Mouse (Mus musculus) lung, postnatal 4 days (tissue): ENCODE results near the gene Cyfip2.
A peak's percentile ranks its signal among the peaks of the same experiment; 100 is the strongest.
"Not testable (repeated sequence)": the region's sequence is repeated elsewhere in the genome, so short reads cannot be mapped to it uniquely, and the experiment has no call there.

ENCODE experiments used
- DNase-seq, 2 experiments: peaks; one replicate each; pipeline ENCODE4 v3.0.0; 2021

The Cyfip2 gene

DNA sequence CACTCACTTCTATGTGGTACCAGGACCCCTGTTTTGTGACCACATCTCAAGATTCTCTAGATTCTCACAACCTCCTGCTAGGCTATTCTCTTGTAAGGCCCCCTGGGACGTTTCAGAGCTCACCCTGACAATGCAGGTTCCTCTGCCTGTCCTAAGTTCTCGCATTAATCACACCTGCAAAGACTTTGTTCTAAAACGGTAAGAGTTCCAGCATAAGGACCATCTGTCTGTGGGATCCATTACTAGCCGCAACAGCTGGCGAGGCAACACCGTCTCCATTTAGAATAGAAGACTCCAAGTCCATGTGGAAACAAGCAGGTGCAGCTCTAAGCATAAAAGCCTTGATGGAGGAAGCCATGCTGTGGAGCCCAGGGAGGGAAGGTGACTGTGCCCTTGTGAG, 82.5 kb downstream of the Cyfip2 start:
- no peak for DNase-seq

DNA sequence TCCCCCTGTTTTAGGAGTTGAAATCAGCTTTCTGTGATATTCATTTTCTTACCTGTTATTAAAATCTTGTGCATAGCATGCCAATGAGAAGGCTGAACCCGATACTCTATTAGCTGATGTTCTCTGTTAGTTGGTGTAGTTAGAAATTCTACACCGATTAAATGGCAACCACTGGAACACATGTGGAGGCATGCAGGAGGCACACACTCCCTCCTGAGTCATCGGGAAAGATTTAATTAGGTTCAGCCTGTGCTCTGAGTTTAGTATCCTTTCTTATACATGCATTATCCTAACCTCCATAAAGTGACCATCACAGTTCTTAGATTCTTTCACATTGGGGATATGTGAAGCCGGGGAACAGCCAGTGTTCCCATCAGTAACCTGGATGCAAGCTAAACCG, 87.3 kb downstream of the Cyfip2 start:
- no peak for DNase-seq

DNA sequence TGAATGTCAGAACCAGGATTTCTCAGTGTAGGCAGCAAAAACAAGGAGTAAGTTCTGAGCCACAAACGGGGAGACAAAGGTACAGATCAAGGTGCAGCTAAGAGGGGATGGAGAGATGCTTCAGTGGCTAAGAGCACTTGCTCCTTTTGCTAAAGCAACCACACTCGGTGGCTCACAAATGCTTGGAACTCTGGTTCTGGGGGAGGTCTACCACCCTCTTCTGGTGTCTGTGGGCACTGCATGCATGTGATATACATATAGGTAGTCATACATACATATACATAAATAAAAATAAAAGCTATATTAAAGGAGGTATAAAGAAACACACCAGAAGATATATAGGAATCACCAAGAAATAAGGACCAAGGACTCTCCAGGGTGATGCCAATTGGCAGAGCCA, 89.1 kb downstream of the Cyfip2 start:
- DNase-seq = no peak

DNA sequence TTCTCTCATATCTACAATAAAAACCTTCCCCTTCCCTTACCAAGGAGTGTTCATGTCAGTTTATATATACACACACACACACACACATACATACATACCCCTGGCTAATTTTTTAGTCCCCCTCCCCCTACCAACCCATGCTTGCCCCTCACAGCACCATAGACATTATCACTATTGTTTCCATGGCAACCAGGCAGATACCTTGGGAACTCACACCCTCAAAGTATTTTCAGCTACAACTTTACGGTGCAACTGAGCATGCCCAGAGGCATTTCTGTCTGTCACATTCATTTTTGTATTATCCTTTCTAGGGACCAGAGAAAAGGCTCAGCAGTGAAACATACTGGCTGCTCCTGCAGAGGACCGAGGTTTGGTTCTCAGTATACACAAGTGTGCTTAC, 92.4 kb downstream of the Cyfip2 start:
- no peak for DNase-seq

DNA sequence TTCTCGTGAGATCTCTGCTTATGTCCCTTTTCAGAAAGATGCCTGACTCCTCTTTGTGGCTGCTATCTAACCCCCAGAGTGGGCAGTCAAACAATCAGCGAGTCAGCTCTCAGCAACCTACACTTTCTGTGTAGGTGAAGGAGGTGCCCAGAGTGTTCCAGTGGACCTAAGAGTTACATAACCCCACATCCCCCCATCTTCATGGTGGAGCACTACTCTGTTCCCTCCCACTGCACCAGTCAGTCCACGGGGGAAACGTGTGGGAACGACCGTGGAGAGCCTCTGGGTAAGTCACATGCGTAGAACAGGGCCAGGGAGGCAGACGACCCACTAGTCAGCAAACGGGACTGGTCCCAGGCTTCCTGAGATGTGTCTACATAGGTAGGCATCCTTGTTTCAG, 93.3 kb downstream of the Cyfip2 start:
- DNase-seq = no peak

DNA sequence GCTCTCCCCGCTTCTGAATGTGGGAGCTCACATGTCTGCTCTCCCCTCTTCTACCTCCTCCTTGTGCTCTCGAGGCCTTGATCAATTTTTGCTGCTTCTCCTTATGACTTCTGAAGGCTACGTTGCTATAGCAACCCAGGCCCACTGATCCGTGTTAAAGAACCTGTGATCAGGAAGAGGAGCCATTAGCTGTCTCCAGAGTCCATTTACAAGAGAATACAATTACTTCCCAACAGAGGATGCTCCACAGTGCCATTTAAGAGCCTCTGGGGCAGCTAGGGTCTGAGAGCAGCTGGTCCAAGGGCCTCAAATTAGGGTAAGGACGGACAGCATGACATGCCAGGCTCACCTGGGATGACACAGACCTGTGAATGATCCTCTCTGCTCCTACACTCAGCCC, 94.1 kb downstream of the Cyfip2 start:
- no peak for DNase-seq

DNA sequence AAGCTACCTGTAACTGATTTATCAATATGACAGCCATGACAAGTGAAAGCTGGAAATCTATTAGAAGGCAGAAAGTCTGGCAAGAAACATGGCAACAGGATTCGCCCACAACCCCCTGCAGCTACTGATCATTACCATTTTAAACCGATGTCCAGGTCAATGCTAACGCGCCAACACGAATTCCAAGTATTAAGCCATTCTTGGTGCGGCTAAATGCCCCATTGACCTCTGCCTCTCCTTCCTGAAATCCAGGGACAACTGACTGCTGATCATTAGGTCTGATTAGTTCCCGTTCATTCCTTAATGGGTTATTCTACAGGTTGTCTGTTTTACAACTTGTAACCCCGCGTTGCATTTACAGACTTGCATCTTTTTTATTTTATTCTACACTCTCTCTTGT, 95.0 kb downstream of the Cyfip2 start:
- DNase-seq = no peak

DNA sequence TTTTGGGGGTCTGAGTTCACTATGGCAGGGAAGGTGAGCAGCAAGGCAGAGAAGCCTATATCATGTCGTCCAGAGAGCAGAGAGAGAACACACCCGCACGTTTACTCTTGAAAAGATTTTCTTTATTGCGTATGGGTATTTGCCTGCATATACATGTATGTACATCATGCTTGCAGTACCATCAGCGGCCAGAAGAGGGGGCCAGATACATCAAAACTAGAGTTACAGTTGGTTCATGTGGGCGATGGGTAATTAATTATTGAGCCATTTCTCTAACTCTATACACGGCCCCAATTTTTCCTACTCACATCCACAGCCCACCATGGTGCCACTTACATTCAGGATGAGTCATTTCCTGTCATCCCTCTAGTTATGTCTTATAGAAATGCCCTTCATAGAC, 96.0 kb downstream of the Cyfip2 start:
- DNase-seq = peak in 1 of 2 experiments; percentile 36

DNA sequence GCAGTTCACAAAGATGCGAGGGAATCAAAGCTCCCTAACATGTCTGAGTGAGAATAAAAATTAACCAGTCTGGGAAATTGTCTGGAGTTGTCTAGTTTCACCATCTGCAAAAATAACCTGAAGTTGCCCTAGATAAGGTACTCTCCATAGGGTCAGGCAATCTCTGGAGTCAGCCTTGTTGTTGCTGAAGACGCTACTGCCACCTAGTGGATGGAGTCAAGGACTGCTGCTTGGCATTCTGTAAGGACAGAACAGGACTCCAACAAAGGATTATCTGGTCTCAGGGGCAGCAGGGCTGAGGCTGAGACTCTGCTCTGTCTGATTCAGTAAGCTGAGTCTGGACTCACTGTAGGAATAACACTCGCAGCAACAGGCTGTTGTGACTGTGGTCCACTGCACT, 97.3 kb downstream of the Cyfip2 start:
- DNase-seq = peak; percentile 49 to 72

DNA sequence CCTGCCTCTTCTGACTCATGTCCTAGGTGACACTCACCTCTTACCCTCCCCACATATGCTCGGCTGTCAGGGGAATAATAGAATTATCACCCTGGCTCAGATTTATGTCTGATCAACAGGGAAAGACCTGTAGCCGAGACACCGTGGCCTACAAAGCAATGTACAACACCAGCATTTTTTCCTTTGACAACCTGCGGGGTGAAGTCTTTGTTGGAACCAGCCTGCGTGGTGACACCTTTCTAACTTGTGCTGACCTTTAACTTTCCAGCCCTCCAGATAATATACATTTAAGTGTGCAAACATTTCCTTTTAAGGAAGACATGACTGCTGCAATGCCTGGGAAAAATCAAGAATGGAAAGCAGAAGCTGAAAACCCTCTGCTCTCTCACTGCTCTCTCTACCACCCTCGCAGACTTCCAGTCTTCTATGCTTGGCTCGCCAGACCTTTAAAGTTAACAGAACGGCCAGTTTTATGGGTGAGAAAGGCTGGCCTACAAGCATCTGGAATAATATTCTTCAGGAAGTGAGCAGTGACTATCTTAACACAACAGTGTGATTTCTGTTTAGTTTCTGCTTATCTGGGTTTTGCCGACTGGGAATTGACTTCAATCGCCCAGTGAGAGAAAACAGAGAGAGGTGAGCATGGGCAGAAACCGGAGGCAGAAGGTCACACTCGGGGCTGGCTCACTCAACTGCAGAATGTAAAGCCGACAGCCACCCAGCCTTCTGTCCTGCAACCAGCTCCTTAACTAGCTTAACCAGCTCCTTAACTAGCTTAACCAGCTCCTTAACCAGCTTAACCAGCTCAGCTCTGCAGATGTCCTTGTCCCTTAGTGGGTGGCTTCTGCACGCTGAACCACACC, 98.1 kb downstream of the Cyfip2 start:
- peak; percentile 21 to 28 for DNase-seq

DNA sequence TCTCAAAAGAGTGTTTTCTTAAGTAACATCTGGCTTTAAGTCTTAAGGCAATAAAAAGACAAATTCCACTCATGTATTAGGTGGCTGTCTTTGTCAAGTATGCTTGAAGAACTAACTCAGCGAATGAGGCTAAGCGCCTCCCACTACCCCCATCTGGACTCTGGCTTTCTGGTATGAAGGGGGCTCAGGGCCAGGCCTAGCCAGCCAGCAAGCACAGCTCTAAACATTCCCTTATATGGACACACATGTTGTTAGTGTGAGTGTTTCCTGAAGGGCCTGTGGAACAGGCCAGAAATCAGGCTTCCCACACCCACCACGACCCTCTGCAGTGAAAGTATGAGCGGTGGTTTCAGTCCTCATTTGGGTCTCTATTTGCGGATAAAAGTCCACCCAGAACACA, 98.8 kb downstream of the Cyfip2 start:
- DNase-seq = peak; percentile 70 to 89

DNA sequence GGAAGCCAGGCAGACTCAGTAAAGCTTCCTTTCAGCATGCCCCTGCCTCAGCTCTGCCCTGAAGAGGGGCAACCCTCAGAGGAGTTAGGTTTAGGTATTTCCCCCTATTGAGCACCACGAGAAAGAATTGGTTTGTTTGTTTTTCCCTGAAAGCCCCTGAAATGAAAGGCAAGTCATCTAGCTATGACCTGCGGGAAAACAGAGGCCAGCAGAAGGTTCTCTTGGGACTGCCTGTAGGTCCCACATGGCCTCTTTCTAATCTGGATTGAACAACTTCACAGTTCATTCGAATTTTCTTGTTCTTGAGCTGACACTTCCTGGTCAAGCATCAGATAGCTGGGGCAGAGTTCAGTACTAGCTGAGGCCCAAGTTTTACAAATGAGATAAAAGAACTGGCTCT, 100.8 kb downstream of the Cyfip2 start:
- DNase-seq = no peak

DNA sequence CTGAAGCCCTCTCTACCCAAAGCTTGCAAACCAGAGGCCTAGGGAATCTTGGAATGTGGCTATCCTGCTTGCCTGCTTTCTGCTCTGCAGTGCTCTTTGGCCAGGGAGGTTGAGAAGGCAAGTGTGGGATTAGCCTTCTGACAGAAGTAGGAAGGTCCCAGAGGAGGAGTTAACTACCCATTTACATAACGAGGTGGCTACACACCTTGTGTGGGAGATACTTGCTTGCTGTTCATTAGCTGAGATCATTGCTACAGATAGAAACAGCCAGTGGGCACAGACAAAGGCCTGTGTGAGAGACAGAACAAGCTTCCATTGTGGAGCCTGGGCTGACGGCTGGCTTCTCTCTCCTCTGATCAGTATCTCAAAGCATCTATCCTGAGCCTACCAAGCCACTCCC, 102.8 kb downstream of the Cyfip2 start:
- DNase-seq = no peak

DNA sequence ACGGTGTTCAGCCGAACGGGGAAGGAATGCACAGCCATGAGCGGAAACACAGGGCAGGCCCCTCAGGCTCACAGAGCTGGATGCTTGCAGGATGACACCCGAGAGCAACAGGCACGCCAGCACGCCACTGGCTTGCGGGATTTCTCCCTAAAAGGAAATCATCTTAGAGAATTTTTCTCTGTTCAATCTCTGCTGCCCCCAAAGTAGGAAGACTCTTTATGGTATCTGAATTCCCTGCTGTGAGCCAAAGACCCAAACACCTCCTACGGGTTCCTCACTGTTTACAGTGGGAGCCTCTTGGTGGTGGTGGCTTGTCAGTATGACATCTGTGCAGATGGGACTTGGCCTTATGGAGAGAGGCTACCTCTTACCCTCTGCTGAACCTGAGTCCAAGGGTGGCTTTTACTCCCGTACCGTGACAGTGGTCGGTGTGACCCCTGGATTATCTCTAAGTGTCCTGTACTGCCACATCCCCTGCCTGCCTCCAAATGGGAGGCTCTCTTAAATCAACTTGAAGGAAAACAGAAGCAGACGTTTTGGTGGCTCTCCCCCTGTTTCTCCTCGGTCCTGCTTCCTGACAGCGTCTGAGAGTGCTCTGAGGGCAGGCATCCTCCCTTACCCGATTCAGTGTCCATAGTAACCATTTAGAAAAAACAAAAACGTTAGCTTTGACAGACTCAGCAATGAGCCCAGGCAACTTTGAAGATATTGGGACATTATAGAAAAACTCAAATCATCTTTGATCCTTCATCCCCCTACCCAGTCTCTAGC, 106.8 kb downstream of the Cyfip2 start:
- DNase-seq = peak; percentile 43 to 67

DNA sequence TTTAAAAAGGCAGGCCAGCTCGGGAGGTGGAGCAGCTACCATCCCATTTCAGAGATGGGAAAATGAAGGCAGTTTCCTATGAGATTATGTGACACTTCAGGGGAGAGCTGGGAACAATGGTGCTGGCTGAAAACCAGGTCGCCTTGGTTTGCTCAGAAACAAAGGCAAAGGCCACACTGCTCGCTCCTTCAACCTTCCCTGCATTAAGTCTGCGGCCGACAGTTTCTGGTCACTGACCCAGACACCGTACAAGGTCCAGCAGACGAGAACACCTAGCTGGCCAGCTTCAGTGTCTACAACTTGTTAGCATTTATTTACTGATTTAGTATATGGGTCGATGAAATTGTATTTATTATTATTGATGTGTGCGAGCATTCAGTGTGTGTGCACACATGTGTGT, 107.8 kb downstream of the Cyfip2 start:
- no peak for DNase-seq

DNA sequence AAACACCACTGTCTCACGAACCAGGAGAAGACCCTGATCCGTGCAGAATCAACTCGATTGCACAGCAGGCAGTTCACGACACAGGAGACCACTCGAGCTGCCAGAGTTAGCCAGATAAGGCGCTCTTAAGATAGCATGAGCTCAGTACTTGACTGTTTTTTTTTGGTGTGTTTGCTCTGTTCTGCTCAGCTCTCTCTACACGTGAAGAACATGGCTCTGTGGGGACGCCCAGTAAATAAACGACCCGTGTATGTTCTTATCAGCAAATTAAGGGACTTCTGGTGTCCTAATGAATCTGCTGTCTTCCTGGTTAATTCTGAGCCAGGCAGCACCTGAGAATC, 110.1 kb downstream of the Cyfip2 start:
- DNase-seq = peak in 1 of 2 experiments; percentile 28

DNA sequence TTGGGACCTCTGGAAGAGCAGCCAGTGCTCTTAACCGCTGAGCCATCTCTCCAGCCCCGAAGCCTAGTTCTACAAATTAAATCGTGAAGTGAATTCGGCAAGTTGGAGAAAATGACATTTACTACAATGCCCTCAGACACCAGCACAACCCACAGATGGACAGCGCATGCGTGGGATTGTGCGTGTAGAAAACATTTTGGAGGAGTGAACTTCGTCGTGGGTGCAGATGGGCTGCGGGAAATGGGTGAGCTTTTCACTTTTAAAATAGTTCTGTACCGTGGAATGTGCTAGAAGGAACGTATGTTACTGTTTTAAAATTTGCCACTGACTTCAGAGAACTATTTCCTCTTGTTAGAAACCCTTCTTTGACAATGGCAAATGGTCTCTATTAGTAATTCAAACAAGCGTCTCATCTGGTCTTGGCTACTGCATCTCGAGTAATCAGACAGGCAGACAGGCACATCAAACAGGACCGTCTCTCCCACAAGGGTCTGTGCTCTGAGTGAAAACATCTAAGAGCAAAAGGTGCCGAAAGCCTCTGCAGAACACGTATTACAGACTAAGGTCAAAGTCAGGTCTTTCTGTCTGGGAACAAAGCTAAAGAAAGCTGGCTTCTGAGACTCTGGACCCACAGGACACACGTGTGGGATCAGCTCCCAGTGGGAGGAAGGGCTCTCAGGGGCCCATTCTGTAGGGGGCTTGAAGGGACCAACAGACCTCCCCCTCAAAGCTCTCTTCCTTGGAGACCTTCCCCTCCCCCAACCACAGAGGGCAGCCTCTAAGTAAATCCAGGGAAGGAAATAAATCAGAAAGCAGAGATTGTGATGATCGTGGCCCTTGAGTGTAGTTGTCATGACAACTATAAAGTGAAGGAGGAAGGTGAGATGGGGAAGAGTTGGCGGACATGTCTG, 110.8 kb downstream of the Cyfip2 start:
- peak in 1 of 2 experiments; percentile 16 for DNase-seq

DNA sequence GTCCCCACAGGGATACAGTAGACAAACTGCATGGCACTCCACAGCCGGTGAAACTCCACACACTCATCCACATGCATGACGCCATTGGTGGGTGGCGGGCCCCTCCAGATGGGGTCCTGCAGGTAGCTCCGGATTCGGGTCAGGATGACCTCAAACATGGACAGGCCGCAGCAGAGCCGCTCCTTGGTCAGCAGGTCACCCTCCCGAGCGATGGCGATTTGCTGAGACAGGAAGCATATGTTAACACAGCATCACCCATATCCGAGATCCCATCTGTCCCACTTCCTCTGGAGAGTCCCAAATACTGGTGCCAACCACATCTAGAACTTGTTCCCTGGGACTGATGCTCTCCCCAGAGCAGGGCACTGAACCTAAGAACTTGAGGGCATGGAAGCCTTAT, 112.0 kb downstream of the Cyfip2 start:
- DNase-seq = peak in 1 of 2 experiments; percentile 25

DNA sequence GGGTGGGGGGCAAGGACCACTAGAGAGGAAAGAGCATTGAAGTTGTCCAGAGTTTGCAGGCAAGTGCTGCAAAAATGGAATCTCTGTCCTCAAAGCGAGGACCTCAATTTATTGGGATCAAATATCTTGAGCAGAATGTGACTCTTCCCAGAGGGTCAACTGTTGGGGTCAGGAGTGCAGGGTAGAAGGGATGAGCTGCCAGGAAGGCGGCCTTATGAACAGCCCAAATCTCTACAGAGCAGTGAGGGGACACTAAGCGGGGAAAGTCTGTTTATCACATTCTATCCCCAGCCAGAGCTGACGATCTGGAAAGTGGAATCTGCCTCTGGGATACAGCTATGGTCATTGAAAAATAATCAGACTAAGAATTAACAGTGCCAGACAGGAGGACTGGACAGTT, 118.5 kb downstream of the Cyfip2 start:
- no peak for DNase-seq

DNA sequence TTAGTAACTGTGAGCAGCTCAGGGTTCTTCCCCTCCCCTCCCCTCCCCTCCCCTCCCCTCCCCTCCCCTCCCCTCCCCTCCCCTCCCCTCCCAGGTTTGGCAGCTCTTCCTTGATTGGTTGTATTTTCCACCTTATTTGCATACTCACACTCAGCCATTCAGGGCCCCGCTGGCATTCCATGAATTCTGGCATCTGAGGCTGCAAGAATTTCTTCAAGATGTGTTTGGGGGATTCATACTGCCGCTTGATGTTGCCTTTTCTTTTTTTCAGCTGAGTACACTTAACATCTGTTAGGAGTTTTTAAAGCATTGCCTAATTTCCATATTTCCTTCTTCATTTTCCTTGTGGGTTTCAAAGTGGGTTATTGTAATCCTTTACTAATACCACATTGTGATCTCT, 124.4 kb downstream of the Cyfip2 start:
- DNase-seq = no peak

DNA sequence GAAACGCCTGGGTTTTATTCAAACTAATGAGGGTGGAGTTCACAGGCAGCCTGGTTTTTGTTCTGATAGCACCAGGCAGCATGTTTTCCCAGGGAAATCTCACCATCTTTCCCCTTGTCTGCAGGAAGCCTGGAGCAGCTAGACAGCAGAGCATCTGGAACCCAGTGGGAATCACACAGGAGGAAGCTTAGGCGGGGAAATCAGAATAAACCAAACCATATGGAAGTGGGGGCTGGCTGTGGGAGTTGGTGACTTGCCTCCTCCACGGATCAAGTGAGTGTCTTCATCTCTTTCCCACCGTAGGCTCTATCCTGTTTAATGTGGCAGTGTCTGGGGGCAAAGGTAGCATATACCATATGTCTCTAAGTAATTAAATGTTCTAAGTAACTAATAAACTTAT, 127.2 kb downstream of the Cyfip2 start:
- no peak for DNase-seq

DNA sequence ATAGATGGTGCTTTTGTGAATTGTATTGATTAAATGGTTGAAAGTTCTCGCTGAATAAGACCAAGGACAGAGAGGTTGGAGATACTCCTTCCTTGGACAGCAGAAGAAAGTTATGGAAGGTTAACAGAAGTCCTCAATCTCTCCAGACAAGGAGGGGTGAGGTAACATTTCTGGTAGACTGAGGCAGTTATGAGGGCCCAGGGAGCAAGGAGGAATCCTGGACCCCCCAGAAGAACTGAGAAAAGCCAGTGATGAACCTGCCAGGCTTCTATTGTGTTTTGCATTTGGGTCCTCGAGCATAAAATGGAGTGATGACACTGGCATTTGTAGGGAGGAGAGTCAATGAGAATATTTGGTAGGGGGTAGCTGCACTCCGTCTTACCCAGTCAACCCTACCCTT, 127.7 kb downstream of the Cyfip2 start:
- no peak for DNase-seq

DNA sequence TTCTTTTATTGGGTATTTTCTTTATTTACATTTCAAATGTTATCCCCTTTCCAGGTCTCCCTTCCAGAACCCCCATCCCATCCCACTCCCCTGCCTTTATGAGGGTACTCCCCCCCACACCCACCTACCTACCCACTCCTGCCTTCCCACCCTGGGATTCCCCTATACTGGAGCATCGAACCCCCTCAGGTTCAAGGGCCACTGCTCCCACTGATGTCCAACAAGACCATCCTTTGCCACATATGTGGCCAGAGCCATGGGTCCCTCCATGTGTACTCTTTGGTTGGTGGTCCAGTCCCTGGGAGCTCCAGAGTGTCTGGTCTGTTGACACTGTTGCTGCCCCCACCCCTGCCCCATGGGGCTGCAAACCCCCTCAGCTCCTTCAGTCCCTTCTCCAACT, 130.6 kb downstream of the Cyfip2 start:
- DNase-seq = not testable (repeated sequence)
